Mouse (Mus musculus): Measurements from ENCODE around the gene Galnt18.

Gene Galnt18

GRCm38 (mm10) chr7:111492242-111492949 is 287.4 kb downstream of the Galnt18 start:
- DNase-seq (ENCODE audit: low read depth in 1 of 2, low spot score in 2 of 2) = no peak

- no peak for DNase-seq (ENCODE audit: low read depth in 1 of 2, low spot score in 2 of 2)
Measured at GRCm38 (mm10) chr7:111491566-111491965, 288.2 kb downstream of the Galnt18 start.

- DNase-seq (ENCODE audit: low read depth in 1 of 2, low spot score in 2 of 2) = no peak
Measured at GRCm38 (mm10) chr7:111486811-111487333, 292.9 kb downstream of the Galnt18 start.

GRCm38 (mm10) chr7:111483896-111484295 is 295.9 kb downstream of the Galnt18 start:
- no peak for DNase-seq (ENCODE audit: low read depth in 1 of 2, low spot score in 2 of 2)

GRCm38 (mm10) chr7:111483321-111483720 is 296.5 kb downstream of the Galnt18 start:
- no peak for DNase-seq (ENCODE audit: low read depth in 1 of 2, low spot score in 2 of 2)

GRCm38 (mm10) chr7:111467715-111468114 is 312.1 kb downstream of the Galnt18 start:
- DNase-seq (ENCODE audit: low read depth in 1 of 2, low spot score in 2 of 2) = no peak

GRCm38 (mm10) chr7:111466720-111467119 is 313.1 kb downstream of the Galnt18 start:
- DNase-seq (ENCODE audit: low read depth in 1 of 2, low spot score in 2 of 2) = no peak

- DNase-seq (ENCODE audit: low read depth in 1 of 2, low spot score in 2 of 2) = no peak
Measured at GRCm38 (mm10) chr7:111466121-111466520, 313.7 kb downstream of the Galnt18 start.

GRCm38 (mm10) chr7:111459716-111460115 is 320.1 kb downstream of the Galnt18 start:
- DNase-seq (ENCODE audit: low read depth in 1 of 2, low spot score in 2 of 2) = no peak

GRCm38 (mm10) chr7:111456007-111456406 is 323.8 kb downstream of the Galnt18 start:
- no peak for DNase-seq (ENCODE audit: low read depth in 1 of 2, low spot score in 2 of 2)

- no peak for DNase-seq (ENCODE audit: low read depth in 1 of 2, low spot score in 2 of 2)
Measured at GRCm38 (mm10) chr7:111455541-111455940, 324.2 kb downstream of the Galnt18 start.

GRCm38 (mm10) chr7:111452000-111452399 is 327.8 kb downstream of the Galnt18 start:
- no peak for DNase-seq (ENCODE audit: low read depth in 1 of 2, low spot score in 2 of 2)

- DNase-seq (ENCODE audit: low read depth in 1 of 2, low spot score in 2 of 2) = no peak
Measured at GRCm38 (mm10) chr7:111450286-111451095, 329.3 kb downstream of the Galnt18 start.

GRCm38 (mm10) chr7:111433173-111433572 is 346.6 kb downstream of the Galnt18 start:
- no peak for DNase-seq (ENCODE audit: low read depth in 1 of 2, low spot score in 2 of 2)

- no peak for DNase-seq (ENCODE audit: low read depth in 1 of 2, low spot score in 2 of 2)
Measured at GRCm38 (mm10) chr7:111427392-111427791, 352.4 kb downstream of the Galnt18 start.
